Mouse (Mus musculus): ENCODE results near the gene Dapk3.

Gene Dapk3

DNA sequence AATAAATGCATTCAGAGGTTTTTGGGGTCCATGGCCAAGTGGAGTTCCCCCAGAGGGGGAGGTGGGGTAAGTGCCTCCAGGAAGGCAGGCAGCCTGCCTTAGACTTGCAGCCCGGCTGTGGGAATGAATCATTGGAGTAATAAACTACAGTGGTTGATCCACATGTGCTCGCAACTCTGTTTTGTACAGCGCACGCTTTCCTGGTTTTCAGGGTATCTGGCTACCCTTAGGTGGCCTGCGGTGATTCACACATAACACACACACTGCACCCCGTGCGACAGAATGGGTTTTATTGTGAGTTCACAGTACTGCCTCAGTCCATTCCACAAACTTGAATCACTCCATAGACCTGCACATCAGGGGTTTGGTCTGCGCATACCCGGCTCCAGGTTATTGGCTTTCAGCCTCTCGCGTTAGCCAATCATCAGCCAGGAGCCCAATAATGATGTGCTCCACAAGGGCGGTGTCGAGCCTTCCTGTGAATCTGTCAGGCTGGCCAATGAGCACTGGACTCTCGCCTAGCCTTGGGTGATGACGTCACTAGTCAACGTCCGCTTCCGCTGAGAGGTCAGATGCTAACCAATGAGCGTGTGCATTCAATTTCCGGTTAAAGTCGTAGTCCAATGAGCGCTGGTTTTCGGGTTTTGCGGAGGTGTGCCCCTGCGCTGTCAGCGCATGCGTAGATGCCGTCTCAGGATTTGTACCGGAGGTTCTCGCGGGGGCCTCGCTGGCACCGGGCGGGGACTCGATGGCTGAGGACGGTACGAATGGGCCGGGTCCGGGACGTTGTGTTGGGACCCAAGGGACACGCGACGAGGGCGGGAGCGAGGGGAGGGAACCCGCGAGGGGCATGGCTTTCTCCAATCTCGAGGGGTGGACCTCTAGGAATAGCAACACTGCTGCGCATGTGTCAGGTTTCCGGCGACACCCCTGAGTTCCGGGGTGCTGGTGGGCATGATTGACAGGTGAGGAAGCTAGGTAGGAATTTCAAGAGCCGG, at the start of gene Dapk3:
TSS of gene Dapk3 (plus strand) at position 670 of the 998 bp plus-strand sequence.
- DNase-seq: peak; percentile 98

- DNase-seq: peak; percentile 80
Measured at GRCm38 (mm10) chr10:81134181-81134587, 48.6 kb upstream of the Dapk3 start.

GRCm38 (mm10) chr10:81134966-81135681, 47.7 kb upstream of the Dapk3 start, which contains the start of gene Zbtb7a:
TSS of gene Zbtb7a (plus strand) at chr10:81135220.
- DNase-seq: peak; percentile 70

DNA sequence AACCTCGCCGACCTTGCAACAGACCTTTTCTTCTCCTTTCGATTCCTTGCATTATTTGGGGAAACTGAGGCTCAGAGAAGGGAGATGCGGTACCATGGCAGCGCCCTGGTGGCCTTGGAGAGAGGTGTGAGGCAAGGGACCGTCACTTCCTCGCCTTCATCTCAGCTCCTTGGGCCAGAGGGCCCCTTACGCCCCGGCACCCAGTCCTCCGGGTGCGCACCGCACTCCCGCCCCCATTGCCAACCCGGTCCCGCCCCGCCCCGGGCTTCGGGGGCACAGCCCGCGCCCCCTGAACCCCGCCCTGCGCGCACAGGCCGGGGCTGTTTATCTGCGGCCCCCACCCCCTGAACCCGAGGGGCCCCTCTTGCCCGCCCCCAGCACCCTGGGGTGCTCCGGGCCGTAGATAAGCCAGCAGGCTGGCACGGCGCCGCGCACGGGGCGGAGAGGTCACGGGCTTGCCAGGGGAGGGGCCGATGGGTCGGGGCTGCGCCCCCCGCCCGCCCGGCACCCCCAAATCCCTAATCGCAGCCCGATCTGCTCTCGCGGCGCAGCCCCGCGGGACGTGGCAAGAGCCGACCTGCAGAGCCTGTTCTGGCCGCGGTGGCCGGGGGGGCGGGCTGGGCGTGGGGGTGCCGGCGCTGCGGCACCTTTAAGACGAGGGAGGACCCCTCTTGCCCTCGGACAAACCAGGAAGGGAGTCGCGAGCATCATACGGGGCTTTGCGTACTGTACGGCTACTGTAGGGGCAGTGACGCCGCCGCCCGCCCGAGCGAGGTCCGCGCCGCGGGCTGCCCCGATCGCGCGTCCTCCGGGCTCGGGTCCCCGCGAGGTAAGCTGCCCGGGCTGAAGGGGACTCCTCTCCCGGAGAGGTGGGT, 46.7 kb upstream of the Dapk3 start:
- peak; percentile 88 for DNase-seq

DNA sequence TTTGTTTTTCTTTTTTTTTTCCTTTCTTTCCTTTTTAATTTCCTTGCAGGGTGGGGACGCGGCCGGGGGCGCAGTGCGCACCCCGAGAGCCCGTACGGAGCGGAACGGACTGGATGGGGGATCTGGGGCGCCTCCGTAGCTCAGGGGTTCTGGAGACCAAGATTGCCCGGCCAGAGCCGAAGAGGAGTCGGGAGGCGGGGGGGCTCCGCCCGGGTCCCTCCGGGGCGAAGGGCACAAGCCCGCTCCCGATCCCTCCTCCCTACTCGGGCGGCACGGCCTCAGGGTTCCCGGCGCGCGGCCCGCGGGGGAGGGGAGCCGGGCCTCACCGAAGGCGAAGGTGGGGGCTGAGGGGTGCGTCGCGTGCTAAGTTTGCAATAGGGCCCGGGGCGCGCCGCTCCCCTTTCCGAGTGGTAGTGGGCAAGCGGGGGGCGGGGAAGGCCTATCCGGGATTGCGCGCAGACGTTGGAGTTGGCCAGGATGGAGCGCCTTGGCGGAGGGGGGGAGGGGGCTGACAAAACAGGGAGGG, 46.0 kb upstream of the Dapk3 start:
- peak; percentile 90 for DNase-seq

GRCm38 (mm10) chr10:81137252-81138130, 45.3 kb upstream of the Dapk3 start:
- DNase-seq: peak; percentile 99

DNA sequence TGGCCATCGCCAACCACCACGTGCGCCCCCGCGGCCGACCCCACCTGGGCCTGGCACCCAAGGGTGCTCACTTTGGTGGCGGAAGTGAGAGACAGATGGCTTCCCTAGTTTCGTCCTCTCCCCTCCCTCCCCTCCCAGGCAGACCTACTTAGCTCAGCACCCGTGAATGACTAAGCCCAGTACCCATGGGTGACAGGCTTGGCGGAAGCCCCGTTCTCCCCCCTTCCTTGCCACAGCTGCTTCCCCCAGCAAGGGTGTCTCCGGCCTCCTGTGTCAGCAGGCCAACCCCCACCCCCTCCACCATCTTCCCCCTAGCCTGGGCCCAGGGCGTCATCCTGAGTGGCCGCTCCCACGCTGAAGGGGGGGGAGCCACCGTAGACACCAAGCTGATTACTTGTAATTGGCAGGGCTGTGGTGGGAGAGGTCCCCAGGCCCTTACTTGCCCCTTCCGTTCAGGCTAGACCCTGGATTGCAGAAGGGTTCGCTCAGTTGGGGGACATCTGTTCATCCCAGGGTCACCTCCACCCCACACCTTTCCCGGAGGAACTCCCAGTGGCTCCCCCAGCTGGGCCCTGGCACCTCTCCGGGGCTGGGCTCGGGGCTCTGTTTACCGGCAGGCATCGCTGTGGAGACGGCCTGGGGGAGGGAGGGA, 44.5 kb upstream of the Dapk3 start:
- peak; percentile 53 for DNase-seq

DNA sequence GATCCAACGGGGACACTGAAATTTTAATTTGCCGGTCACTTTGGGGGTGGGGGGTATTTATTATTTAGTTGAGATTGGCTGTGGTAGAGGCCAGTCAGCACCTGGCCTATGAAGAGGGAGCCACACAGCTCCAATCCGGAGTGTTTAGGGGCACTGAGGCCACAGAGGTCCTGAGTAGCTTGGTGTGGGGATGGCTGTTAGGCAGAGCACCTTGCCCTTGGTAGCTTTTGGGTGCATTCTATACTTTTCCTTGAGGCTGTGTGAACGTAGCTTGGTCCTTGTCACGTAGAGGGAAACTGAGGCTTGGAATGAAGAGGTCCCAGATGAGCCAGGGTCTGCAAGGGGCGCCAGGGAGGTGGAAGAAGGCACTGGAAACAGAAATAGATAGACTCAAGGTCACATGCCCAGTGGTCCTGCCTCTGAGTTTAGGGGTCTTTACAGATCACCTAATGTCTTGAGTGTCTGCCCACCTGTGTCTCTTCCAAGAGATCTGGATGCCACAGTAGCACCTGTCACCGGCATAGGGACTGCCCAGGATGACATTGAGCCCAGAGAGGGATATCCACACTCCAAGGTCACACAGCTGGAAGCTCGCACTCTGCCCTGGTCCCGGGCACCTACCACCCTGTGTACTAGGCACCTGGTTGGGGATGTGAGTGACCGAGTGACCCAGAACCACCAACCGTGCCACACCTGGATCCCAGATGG, 43.8 kb upstream of the Dapk3 start:
- no peak for DNase-seq

DNA sequence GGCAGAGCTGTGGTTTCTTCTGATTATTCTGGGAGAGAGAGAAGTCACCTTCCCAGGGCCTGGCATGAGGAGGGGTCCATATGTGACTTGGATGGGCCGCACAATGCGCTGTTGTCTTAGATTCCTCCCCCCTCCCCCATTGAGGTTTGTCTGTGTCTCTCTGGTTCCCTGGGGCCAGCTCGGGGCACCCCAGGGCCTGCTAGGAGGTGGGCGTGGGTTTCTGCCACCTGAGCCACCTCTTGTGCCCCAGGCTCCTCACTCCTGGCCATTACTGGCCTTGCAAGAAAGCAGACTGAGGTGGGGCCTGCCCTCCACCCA, 43.3 kb upstream of the Dapk3 start:
- DNase-seq: no peak

GRCm38 (mm10) chr10:81140005-81140404, 42.8 kb upstream of the Dapk3 start:
- DNase-seq: peak; percentile 44

DNA sequence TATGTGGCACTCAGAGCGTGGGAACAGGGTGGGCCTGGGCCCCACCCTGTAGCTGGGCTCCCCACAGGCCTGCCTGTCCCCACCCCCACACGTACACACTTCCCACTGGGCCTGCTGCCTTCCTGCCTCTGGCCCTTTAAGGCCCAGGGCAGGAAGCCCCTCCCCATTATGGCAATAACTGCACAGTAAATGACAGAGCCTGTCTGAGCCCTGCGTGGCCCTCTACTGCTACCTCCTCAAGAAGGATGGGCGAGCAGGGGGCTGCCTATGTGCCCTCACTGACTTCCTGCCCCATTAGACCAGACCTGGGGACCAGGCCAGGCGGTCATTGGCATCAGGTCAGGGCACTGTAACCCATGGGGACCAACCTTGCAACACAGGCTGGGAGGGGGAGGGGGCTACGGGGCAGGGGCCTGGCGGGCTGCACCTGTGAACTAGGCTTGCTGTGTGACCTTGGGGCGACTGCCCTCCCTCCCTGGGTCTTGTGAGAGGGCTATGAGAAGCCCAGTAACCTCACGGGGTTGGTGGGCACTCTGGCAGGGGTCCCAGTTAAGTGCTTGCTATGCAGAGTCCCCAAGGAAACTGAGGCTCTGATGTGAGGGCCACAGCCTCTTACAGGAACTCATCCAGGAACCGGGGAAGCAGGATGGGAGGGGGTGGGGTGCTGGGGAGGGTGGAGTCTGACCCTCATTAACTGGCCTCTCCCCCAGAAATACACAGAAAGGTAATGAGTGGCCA, 41.9 kb upstream of the Dapk3 start:
- DNase-seq: peak; percentile 58

GRCm38 (mm10) chr10:81141455-81142210, 41.2 kb upstream of the Dapk3 start:
- DNase-seq: no peak

GRCm38 (mm10) chr10:81142551-81142981, 40.2 kb upstream of the Dapk3 start:
- DNase-seq: no peak

DNA sequence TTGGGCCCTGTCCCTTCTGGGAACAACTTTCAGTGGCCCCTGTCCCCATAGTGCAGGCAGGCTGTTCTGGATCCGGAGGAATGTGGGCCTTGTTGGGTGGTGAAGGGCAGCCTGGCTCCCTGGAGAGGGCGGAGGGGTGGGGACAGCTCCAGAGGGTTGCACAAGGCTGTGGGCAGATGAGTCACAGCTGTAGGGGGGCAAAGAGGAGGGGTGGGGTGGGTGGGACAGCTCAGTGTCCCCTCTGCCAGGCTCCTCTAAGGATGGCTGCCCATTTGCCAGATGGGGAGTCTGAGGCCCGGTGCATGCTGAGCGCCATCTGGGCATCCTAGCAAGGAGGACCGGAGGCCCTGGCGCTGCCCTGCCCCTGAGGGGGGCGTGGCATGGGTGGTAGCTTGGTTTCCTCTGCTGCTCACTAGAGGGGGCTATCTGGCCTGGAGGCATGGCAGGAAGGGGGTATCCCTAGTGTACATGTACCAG, 39.6 kb upstream of the Dapk3 start:
- no peak for DNase-seq

- no peak for DNase-seq
Measured at GRCm38 (mm10) chr10:81143845-81144437, 38.9 kb upstream of the Dapk3 start.

GRCm38 (mm10) chr10:81144667-81145066, 38.1 kb upstream of the Dapk3 start:
- DNase-seq: peak; percentile 48

DNA sequence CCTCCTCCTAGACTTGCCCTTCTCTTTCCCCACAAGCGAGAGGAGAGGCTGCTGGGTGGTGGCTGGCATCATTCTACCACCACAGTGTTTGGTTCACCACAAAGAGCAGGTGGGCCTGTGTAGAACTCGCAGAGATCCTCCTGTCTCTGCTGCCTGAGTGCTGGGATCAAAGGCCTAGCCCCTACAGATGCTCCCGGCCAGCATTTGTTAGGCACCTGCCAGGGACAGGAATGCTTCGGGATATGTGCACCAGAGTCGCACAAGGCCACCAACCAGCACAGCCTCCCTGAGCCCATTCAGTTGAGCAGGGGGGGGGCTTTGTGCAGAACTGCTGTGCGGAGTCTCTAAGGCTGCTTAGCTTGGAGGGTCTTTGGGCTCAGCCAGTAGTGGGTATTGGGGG, 37.5 kb upstream of the Dapk3 start:
- no peak for DNase-seq

- DNase-seq: no peak
Measured at GRCm38 (mm10) chr10:81145778-81146177, 37.0 kb upstream of the Dapk3 start.
